Mouse (Mus musculus) MEL (cell line): ENCODE data around the gene Hspg2.

Experiments used
- CHD2 ChIP-seq: IDR thresholded peaks from 2 replicates; pipeline ENCODE4 v1.6.1; 2011; ENCODE audit warnings: low read length, improper control_type of control experiment
- CTCF ChIP-seq, 3 experiments: IDR thresholded peaks in 2 of 3; conservative IDR thresholded peaks in 1 of 3; 2 replicates each; pipeline ENCODE4 v1.5.1; 2011 to 2012; ENCODE audit warnings: low read length in 3 of 3, low read depth in 2 of 3, mild to moderate bottlenecking in 2 of 3, improper control_type of control experiment in 1 of 3, inconsistent platforms in 1 of 3, mixed read lengths in 1 of 3, moderate library complexity in 1 of 3; ENCODE audit not compliant: control insufficient read depth in 1 of 3, insufficient read depth in 1 of 3, poor library complexity in 1 of 3, severe bottlenecking in 1 of 3
- EP300 ChIP-seq, 2 experiments: IDR thresholded peaks; 2 replicates each; pipeline ENCODE4 v1.6.1; 2011; ENCODE audit warnings: improper control_type of control experiment in 2 of 2, low read length in 2 of 2, low read depth in 1 of 2, mild to moderate bottlenecking in 1 of 2
- GATA1 ChIP-seq: IDR thresholded peaks from 2 replicates; pipeline ENCODE4 v1.6.1; 2011; ENCODE audit warnings: low read depth, low read length, improper control_type of control experiment
- HCFC1 ChIP-seq: IDR thresholded peaks from 2 replicates; pipeline ENCODE4 v1.6.1; 2012; ENCODE audit warnings: low read depth, mild to moderate bottlenecking, inconsistent platforms, low read length, improper control_type of control experiment, moderate library complexity
- MAX ChIP-seq: IDR thresholded peaks from 2 replicates; pipeline ENCODE4 v1.6.1; 2011; ENCODE audit warnings: low read length, improper control_type of control experiment
- MAZ ChIP-seq: IDR thresholded peaks from 2 replicates; pipeline ENCODE4 v1.6.1; 2012; ENCODE audit warnings: low read depth, mild to moderate bottlenecking, inconsistent platforms, low read length, improper control_type of control experiment
- POLR2A ChIP-seq, 2 experiments: IDR thresholded peaks; 2 replicates each; pipeline ENCODE4 v1.6.1; 2011 to 2012; ENCODE audit warnings: low read length in 2 of 2, mild to moderate bottlenecking in 2 of 2, control low read depth in 1 of 2, improper control_type of control experiment in 1 of 2, low read depth in 1 of 2, moderate library complexity in 1 of 2; ENCODE audit not compliant: control insufficient read depth in 1 of 2, insufficient read depth in 1 of 2, poor library complexity in 1 of 2
- POLR2AphosphoS2 ChIP-seq: IDR thresholded peaks from 2 replicates; pipeline ENCODE4 v1.6.1; 2011; ENCODE audit warnings: low read length, improper control_type of control experiment
- RCOR1 ChIP-seq: IDR thresholded peaks from 2 replicates; pipeline ENCODE4 v1.6.1; 2012; ENCODE audit warnings: low read depth, mild to moderate bottlenecking, inconsistent platforms, low read length, improper control_type of control experiment
- TCF12 ChIP-seq: IDR thresholded peaks from 2 replicates; pipeline ENCODE4 v1.6.1; 2014; ENCODE audit warnings: low read depth, mild to moderate bottlenecking, inconsistent platforms, low read length, improper control_type of control experiment, moderate library complexity
- USF1 ChIP-seq: IDR thresholded peaks from 2 replicates; pipeline ENCODE4 v1.6.1; 2014; ENCODE audit warnings: low read depth, mild to moderate bottlenecking, inconsistent platforms, low read length, improper control_type of control experiment, moderate library complexity
- ZC3H11A ChIP-seq: IDR thresholded peaks from 2 replicates; pipeline ENCODE4 v1.6.1; 2012; ENCODE audit warnings: low read depth, mild to moderate bottlenecking, inconsistent platforms, low read length, improper control_type of control experiment

GRCm38 (mm10) chr4:137579789-137580188 is 111.2 kb downstream of the Hspg2 start:
- TF ChIP-seq CTCF (IDR thresholded peaks at IDR 0.05 in 2 of 3, conservative IDR thresholded peaks at IDR 0.05 in 1 of 3; ENCODE audit: control insufficient read depth in 1 of 3, insufficient read depth in 1 of 3, low read depth in 2 of 3, low read length in 3 of 3, poor library complexity in 1 of 3, severe bottlenecking in 1 of 3) (no peak), USF1 (no peak), POLR2AphosphoS2 (no peak), HCFC1 (no peak), MAZ (no peak), EP300 (IDR thresholded peaks at IDR 0.05; ENCODE audit: low read depth in 1 of 2, low read length in 2 of 2) (no peak), ZC3H11A (no peak), CHD2 (no peak), TCF12 (no peak), GATA1 (no peak), MAX (no peak), POLR2A (IDR thresholded peaks at IDR 0.05; ENCODE audit: control insufficient read depth in 1 of 2, insufficient read depth in 1 of 2, low read depth in 1 of 2, low read length in 2 of 2, poor library complexity in 1 of 2) (no peak), RCOR1 (no peak)
